Mouse (Mus musculus): Measurements from ENCODE around the gene Hipk1. TPM values are rescaled to one million over a fixed set of nuclear protein-coding genes. Genes with fewer than 3 reads are reported as not detected.

The Hipk1 gene
- total and polyA plus RNA-seq, 2 experiments: 29.2 to 35.2 TPM

DNA sequence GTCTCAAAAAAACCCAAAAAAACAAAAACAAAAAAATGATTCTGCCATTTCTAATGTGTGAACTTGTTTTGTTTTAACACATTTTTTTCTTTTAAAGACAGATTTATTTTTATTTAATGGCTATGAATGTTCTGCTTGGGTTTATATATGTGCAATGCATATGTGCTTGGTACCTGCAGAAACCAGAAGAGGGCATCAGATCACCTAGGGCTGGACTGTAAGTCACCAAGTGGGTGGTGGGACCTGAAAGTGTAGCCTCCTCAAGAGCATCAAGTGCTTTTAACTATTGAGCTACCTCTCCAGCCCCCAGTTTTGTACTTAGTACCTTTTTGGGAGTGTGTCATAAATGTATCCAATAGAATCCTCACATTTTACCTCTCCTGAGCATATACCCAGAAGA, 36.2 kb upstream of the Hipk1 start:
- Histone ChIP-seq H3K79me2 (ENCODE audit: control insufficient read depth, insufficient read depth, low read length) (no peaks in the 10 kb centered on the region), H3K36me3 (ENCODE audit: control insufficient read depth, insufficient read depth, low read length) (peaks cover 5% of the 10 kb centered on the region; the same call in 1 of the 2 replicates)

DNA sequence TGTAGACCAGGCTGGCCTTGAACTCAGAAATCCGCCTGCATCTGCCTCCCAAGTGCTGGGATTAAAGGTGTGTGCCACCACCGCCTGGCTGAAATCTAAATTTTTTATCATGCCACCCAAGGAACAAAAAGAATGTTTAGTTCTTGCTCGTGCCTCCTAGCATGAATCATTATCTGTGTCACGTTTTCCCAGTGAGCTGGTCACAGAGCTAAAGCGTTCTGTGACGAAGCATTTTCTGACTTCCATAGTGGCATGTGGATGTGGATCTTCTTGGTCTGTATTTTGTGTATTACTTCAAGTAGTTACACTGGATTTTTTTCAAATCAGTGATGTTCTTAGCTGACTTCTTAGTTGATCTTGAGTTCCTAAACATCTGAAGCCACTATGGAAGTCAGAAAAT, 19.6 kb upstream of the Hipk1 start:
- 90% methylated on average over 6 of the region's 6 CpGs for WGBS
- Histone ChIP-seq H3K36me3 (ENCODE audit: control insufficient read depth, insufficient read depth, low read length) (peaks cover 22% of the 10 kb centered on the region), H3K9ac (ENCODE audit: low read depth, low read length) (no peak overlapping the region), H3K27me3 (ENCODE audit: control insufficient read depth, insufficient read depth, low read length) (no peaks in the 10 kb centered on the region), H3K4me1 (ENCODE audit: control insufficient read depth, insufficient read depth, low read length) (no peaks in the 10 kb centered on the region; the same call in 1 of the 2 replicates), H3K79me2 (ENCODE audit: control insufficient read depth, insufficient read depth, low read length) (no peaks in the 10 kb centered on the region; the same call in 1 of the 2 replicates), H3K4me3 (ENCODE audit: insufficient read depth, low read depth, low read length) (no peak overlapping the region), H3K27ac (replicated peaks; ENCODE audit: insufficient read depth, low read depth, low read length) (no peak overlapping the region)
- TF ChIP-seq CTCF (IDR thresholded peaks at IDR 0.05; ENCODE audit: low read depth, low read length) (no peak), POLR2A (IDR thresholded peaks at IDR 0.05; ENCODE audit: extremely low read depth, insufficient read depth, low read length) (no peak)
- no peak for DNase-seq (ENCODE audit: extremely low read depth, low read depth, low spot score)

More for the DNA sequence above, 36.2 kb upstream of the Hipk1 start:
- H3K27me3 ChIP-seq (ENCODE audit: control insufficient read depth, insufficient read depth, low read length): no peaks in the 10 kb centered on the region
- TF ChIP-seq POLR2A (IDR thresholded peaks at IDR 0.05; ENCODE audit: extremely low read depth, insufficient read depth, low read length) (no peak), CTCF (IDR thresholded peaks at IDR 0.05; ENCODE audit: low read depth, low read length) (no peak)
- no peak overlapping the region for H3K4me3 ChIP-seq (ENCODE audit: insufficient read depth, low read depth, low read length)
- no peak overlapping the region for H3K27ac ChIP-seq (replicated peaks; ENCODE audit: insufficient read depth, low read depth, low read length)
- no peak overlapping the region for H3K9ac ChIP-seq (ENCODE audit: low read depth, low read length)
- no peaks in the 10 kb centered on the region for H3K4me1 ChIP-seq (ENCODE audit: control insufficient read depth, insufficient read depth, low read length)
- no peak for DNase-seq (ENCODE audit: extremely low read depth, low read depth, low spot score)

GRCm38 (mm10) chr3:103809799-103810150, 18.4 kb upstream of the Hipk1 start:
- H3K36me3 ChIP-seq (ENCODE audit: control insufficient read depth, insufficient read depth, low read length): peaks cover 17% of the 10 kb centered on the region

GRCm38 (mm10) chr3:103808891-103809798, 17.8 kb upstream of the Hipk1 start, which contains the start of the genes Dclre1b, Ap4b1 and Gm43064:
TSS of gene Dclre1b (minus strand) at chr3:103809444.
TSS of gene Ap4b1 (plus strand) at chr3:103809520.
TSS of gene Gm43064 (plus strand) at chr3:103809573.
- Histone ChIP-seq H3K79me2 (ENCODE audit: control insufficient read depth, insufficient read depth, low read length) (no peaks in the 10 kb centered on the region; the same call in 1 of the 2 replicates), H3K27me3 (ENCODE audit: control insufficient read depth, insufficient read depth, low read length) (no peaks in the 10 kb centered on the region), H3K9ac (ENCODE audit: low read depth, low read length) (peak within 1 kb of the TSS; percentile 86), H3K36me3 (ENCODE audit: control insufficient read depth, insufficient read depth, low read length) (peaks cover 19% of the 10 kb centered on the region; the same call in 1 of the 2 replicates), H3K27ac (replicated peaks; ENCODE audit: insufficient read depth, low read depth, low read length) (peak within 1 kb of the TSS; percentile 92), H3K4me3 (ENCODE audit: insufficient read depth, low read depth, low read length) (peak within 1 kb of the TSS; percentile 86), H3K4me1 (ENCODE audit: control insufficient read depth, insufficient read depth, low read length) (no peaks in the 10 kb centered on the region; the same call in 1 of the 2 replicates)
- WGBS: under 1% methylated on average over 66 of the region's 70 CpGs
- TF ChIP-seq CTCF (IDR thresholded peaks at IDR 0.05; ENCODE audit: low read depth, low read length): no peak
- TF ChIP-seq POLR2A (IDR thresholded peaks at IDR 0.05; ENCODE audit: extremely low read depth, insufficient read depth, low read length): peak; percentile 78; the same call in 1 of the 2 replicates
- DNase-seq (ENCODE audit: extremely low read depth, low read depth, low spot score): peak; percentile 90

More at GRCm38 (mm10) chr3:103809799-103810150, 18.4 kb upstream of the Hipk1 start:
- peak overlapping the region; percentile 86 for H3K4me3 ChIP-seq (ENCODE audit: insufficient read depth, low read depth, low read length)
- H3K9ac ChIP-seq (ENCODE audit: low read depth, low read length): peak overlapping the region; percentile 86
- under 1% methylated on average over 14 of the region's 14 CpGs for WGBS
- H3K79me2 ChIP-seq (ENCODE audit: control insufficient read depth, insufficient read depth, low read length): no peaks in the 10 kb centered on the region; the same call in 1 of the 2 replicates
- H3K4me1 ChIP-seq (ENCODE audit: control insufficient read depth, insufficient read depth, low read length): no peaks in the 10 kb centered on the region; the same call in 1 of the 2 replicates
- H3K27ac ChIP-seq (replicated peaks; ENCODE audit: insufficient read depth, low read depth, low read length): peak overlapping the region; percentile 92
- no peaks in the 10 kb centered on the region for H3K27me3 ChIP-seq (ENCODE audit: control insufficient read depth, insufficient read depth, low read length)
- no peak for DNase-seq (ENCODE audit: extremely low read depth, low read depth, low spot score)
- TF ChIP-seq CTCF (IDR thresholded peaks at IDR 0.05; ENCODE audit: low read depth, low read length) (no peak), POLR2A (IDR thresholded peaks at IDR 0.05; ENCODE audit: extremely low read depth, insufficient read depth, low read length) (no peak)

- H3K27me3 ChIP-seq (ENCODE audit: control insufficient read depth, insufficient read depth, low read length): no peaks in the 10 kb centered on the region
- H3K27ac ChIP-seq (replicated peaks; ENCODE audit: insufficient read depth, low read depth, low read length): no peak overlapping the region
- H3K4me3 ChIP-seq (ENCODE audit: insufficient read depth, low read depth, low read length): no peak overlapping the region
- no peaks in the 10 kb centered on the region; the same call in 1 of the 2 replicates for H3K79me2 ChIP-seq (ENCODE audit: control insufficient read depth, insufficient read depth, low read length)
- H3K9ac ChIP-seq (ENCODE audit: low read depth, low read length): no peak overlapping the region
- peaks cover 8% of the 10 kb centered on the region; the same call in 1 of the 2 replicates for H3K4me1 ChIP-seq (ENCODE audit: control insufficient read depth, insufficient read depth, low read length)
- TF ChIP-seq POLR2A (IDR thresholded peaks at IDR 0.05; ENCODE audit: extremely low read depth, insufficient read depth, low read length) (no peak), CTCF (IDR thresholded peaks at IDR 0.05; ENCODE audit: low read depth, low read length) (no peak)
- DNase-seq (ENCODE audit: extremely low read depth, low read depth, low spot score): no peak
- WGBS: 97% methylated on average over 1 of the region's 1 CpGs
- H3K36me3 ChIP-seq (ENCODE audit: control insufficient read depth, insufficient read depth, low read length): peaks cover 10% of the 10 kb centered on the region; the same call in 1 of the 2 replicates
These were observed 14.3 kb upstream of the Hipk1 start for GRCm38 (mm10) chr3:103805671-103806070.

Measured in liver, adult 2 months (tissue).